Mouse (Mus musculus) liver, adult 2 months (tissue): ENCODE results near the gene Doc2b. TPM values are rescaled to one million over a fixed set of nuclear protein-coding genes. Genes with fewer than 3 reads are reported as not detected.
"Not testable (repeated sequence)": the region's sequence is repeated elsewhere in the genome, so short reads cannot be mapped to it uniquely, and the experiment has no call there.

Experiments used
- DNase-seq: peaks from one replicate; pipeline ENCODE4 v3.0.0-alpha.2; 2011; ENCODE audit warnings: low read depth, low spot score; ENCODE audit errors: extremely low read depth
- H3K27ac ChIP-seq: fragments of 200-500 bp; replicated peaks from 2 replicates; pipeline ENCODE4 v1.5.1; 2012; ENCODE audit warnings: low read depth, mild to moderate bottlenecking, control low read depth, inconsistent platforms, low read length; ENCODE audit not compliant: insufficient read depth
- H3K27me3 ChIP-seq: fragments of 200-500 bp; 2 replicates; pipeline ENCODE4 v1.6.1; 2012; ENCODE audit warnings: mild to moderate bottlenecking, moderate library complexity, low read length, inconsistent platforms; ENCODE audit not compliant: control insufficient read depth, insufficient read depth
- H3K36me3 ChIP-seq: fragments of 200-500 bp; 2 replicates; pipeline ENCODE4 v1.6.1; 2012; ENCODE audit warnings: low read length, inconsistent platforms; ENCODE audit not compliant: control insufficient read depth, insufficient read depth
- H3K4me1 ChIP-seq: fragments of 200-500 bp; 2 replicates; pipeline ENCODE4 v1.6.1; 2011; ENCODE audit warnings: low read length; ENCODE audit not compliant: control insufficient read depth, insufficient read depth
- H3K4me3 ChIP-seq: fragments of 200-500 bp; 2 replicates; pipeline ENCODE4 v1.5.1; 2011; ENCODE audit warnings: low read depth, mild to moderate bottlenecking, control low read depth, low read length, moderate library complexity; ENCODE audit not compliant: insufficient read depth
- H3K79me2 ChIP-seq: fragments of 200-500 bp; 2 replicates; pipeline ENCODE4 v1.6.1; 2012; ENCODE audit warnings: inconsistent platforms, mild to moderate bottlenecking, low read length, moderate library complexity; ENCODE audit not compliant: control insufficient read depth, insufficient read depth
- H3K9ac ChIP-seq: fragments of 200-500 bp; 2 replicates; pipeline ENCODE4 v1.6.1; 2012; ENCODE audit warnings: low read depth, mild to moderate bottlenecking, control low read depth, inconsistent platforms, low read length
- CTCF ChIP-seq: fragments of 200-500 bp; IDR thresholded peaks from 2 replicates; pipeline ENCODE4 v1.5.1; 2011; ENCODE audit warnings: low read depth, low read length, control low read depth
- POLR2A ChIP-seq: fragments of 200-500 bp; IDR thresholded peaks from 2 replicates; pipeline ENCODE4 v1.6.1; 2011; ENCODE audit warnings: low read length, control low read depth; ENCODE audit not compliant: insufficient read depth; ENCODE audit errors: extremely low read depth
- WGBS: fragments of 180-500 bp; shearing (Covaris S2); methylation state at CpG from one replicate; pipeline ENCODE4 v1.1.7; 2018; 5-methylcytosine and 5-hydroxymethylcytosine counted together
- polyA plus RNA-seq: library from polyadenylated mRNA; depleted of rRNA; stranded (reverse); fragments of >200 nt; gene quantifications from 2 replicates; pipeline ENCODE4 v1.2.3, GENCODE M21; 2012; rRNA removed
- total RNA-seq: library from RNA; depleted of rRNA; stranded (reverse); fragments of >200 nt; gene quantifications from 2 replicates; pipeline ENCODE4 v1.2.3, GENCODE M21; 2014; rRNA removed

Gene Doc2b
- total and polyA plus RNA-seq, 2 experiments: 0.07 to 0.09 TPM

- no peaks in the 10 kb centered on the region for H3K36me3 ChIP-seq
- no peaks in the 10 kb centered on the region for H3K27me3 ChIP-seq
- H3K4me3 ChIP-seq: peak within 1 kb of the TSS; percentile 88
- DNase-seq: peak; percentile 70
- H3K9ac ChIP-seq: peak within 1 kb of the TSS; percentile 89
- TF ChIP-seq POLR2A (peak; percentile 86), CTCF (no peak)
- peaks cover 29% of the 10 kb centered on the region; the same call in 1 of the 2 replicates for H3K79me2 ChIP-seq
- WGBS: under 1% methylated on average over 72 of the region's 76 CpGs
- peak within 1 kb of the TSS; percentile 94 for H3K27ac ChIP-seq
- H3K4me1 ChIP-seq: peaks cover 20% of the 10 kb centered on the region
Observed at GRCm38 (mm10) chr11:75732434-75733226, 63.2 kb downstream of the Doc2b start, which contains the start of gene Ywhae. Gene Ywhae (plus strand): TSS chr11:75732869.

GRCm38 (mm10) chr11:75727659-75728058 lies 68.2 kb downstream of the Doc2b start:
- not testable (repeated sequence) for H3K27ac ChIP-seq, H3K27me3 ChIP-seq, H3K9ac ChIP-seq, H3K79me2 ChIP-seq, H3K4me1 ChIP-seq, DNase-seq, H3K4me3 ChIP-seq, H3K36me3 ChIP-seq
- 91% methylated on average over 6 of the region's 6 CpGs for WGBS

GRCm38 (mm10) chr11:75727168-75727567 lies 68.7 kb downstream of the Doc2b start:
- Histone ChIP-seq H3K4me3 (no peak overlapping the region), H3K36me3 (no peaks in the 10 kb centered on the region), H3K9ac (no peak overlapping the region), H3K4me1 (no peaks in the 10 kb centered on the region; the same call in 1 of the 2 replicates), H3K27ac (no peak overlapping the region), H3K79me2 (no peaks in the 10 kb centered on the region), H3K27me3 (no peaks in the 10 kb centered on the region)
- DNase-seq: no peak
- TF ChIP-seq CTCF (no peak), POLR2A (no peak)
- 54% methylated on average over 2 of the region's 2 CpGs for WGBS

DNA sequence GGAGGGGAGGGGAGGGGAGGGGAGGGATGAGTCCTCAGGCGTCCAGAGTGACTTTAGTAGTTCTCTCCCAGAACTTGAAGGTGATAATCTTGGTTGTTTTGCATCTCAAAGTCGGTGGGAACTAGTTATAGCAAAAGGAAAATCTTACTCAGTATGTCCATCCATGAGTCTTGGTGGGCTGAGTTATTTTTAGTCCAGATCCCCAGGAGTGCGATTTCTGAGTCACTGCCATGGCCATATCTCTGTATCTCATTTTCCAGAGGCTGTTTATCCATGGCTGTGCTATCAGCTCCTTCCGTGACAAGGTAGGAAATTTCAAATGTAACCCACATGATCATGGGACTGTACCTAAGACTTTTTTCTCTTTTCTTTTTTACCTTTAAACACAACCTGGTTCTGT lies 73.5 kb downstream of the Doc2b start:
- 75% methylated on average over 4 of the region's 4 CpGs for WGBS
- no peak for TF ChIP-seq POLR2A
- no peak for TF ChIP-seq CTCF
- DNase-seq: no peak
- Histone ChIP-seq H3K27ac (no peak overlapping the region), H3K36me3 (no peaks in the 10 kb centered on the region), H3K4me3 (no peak overlapping the region), H3K9ac (no peak overlapping the region), H3K27me3 (no peaks in the 10 kb centered on the region), H3K79me2 (no peaks in the 10 kb centered on the region), H3K4me1 (no peaks in the 10 kb centered on the region)

Other genes starting within 250 kb of the Doc2b start
- gene Pitpna, start 208.0 kb downstream of the Doc2b start, total RNA-seq: 19.7 and 21.0 TPM in 2 replicates
- gene Pitpna, start 208.0 kb downstream of the Doc2b start, polyA plus RNA-seq: 24.6 and 28.9 TPM in 2 replicates
- 12.3 and 13.4 TPM in 2 replicates for gene Inpp5k, start 165.1 kb downstream of the Doc2b start, total RNA-seq
- gene Inpp5k, start 165.1 kb downstream of the Doc2b start, polyA plus RNA-seq: 12.2 and 17.2 TPM in 2 replicates
- 15.6 and 17.9 TPM in 2 replicates for gene Myo1c, start 145.5 kb downstream of the Doc2b start, total RNA-seq
- gene Myo1c, start 145.5 kb downstream of the Doc2b start, polyA plus RNA-seq: 17.0 and 21.5 TPM in 2 replicates
- gene Crk, start 116.8 kb downstream of the Doc2b start, total RNA-seq: 50.5 and 51.1 TPM in 2 replicates
- gene Crk, start 116.8 kb downstream of the Doc2b start, polyA plus RNA-seq: 47.7 and 57.5 TPM in 2 replicates
- gene Ywhae, start 63.2 kb downstream of the Doc2b start, total RNA-seq: 74.6 and 87.7 TPM in 2 replicates
- gene Ywhae, start 63.2 kb downstream of the Doc2b start, polyA plus RNA-seq: 90.7 and 96.7 TPM in 2 replicates
- gene Rph3al, start 142.4 kb upstream of the Doc2b start, total RNA-seq: 1.3 and 1.7 TPM in 2 replicates
- gene Rph3al, start 142.4 kb upstream of the Doc2b start, polyA plus RNA-seq: 1.9 and 2.4 TPM in 2 replicates
- gene 1700016K19Rik, start 203.9 kb upstream of the Doc2b start, total RNA-seq: not detected in 2 replicates
- gene 1700016K19Rik, start 203.9 kb upstream of the Doc2b start, polyA plus RNA-seq: 0.12 TPM in 1 of 2 replicates, not detected in the other
- 0.37 and 0.67 TPM in 2 replicates for gene Rflnb, start 231.7 kb upstream of the Doc2b start, total RNA-seq
- gene Rflnb, start 231.7 kb upstream of the Doc2b start, polyA plus RNA-seq: 0.44 and 0.69 TPM in 2 replicates